Mouse (Mus musculus) lung, postnatal 0 days (tissue): ENCODE data around the gene Cenpa.

Experiments
- CTCF ChIP-seq: IDR thresholded peaks from 2 replicates; pipeline ENCODE4 v1.5.1; 2016; ENCODE audit warnings: antibody characterized with exemption, mild to moderate bottlenecking
- EP300 ChIP-seq: IDR thresholded peaks from 2 replicates; pipeline ENCODE4 v1.6.1; 2016; ENCODE audit warnings: antibody characterized with exemption, mild to moderate bottlenecking, control low read depth

GRCm38 (mm10) chr5:30710486-30710885, 43.9 kb downstream of the Cenpa start:
- TF ChIP-seq CTCF (no peak), EP300 (no peak)
